Mouse (Mus musculus) liver, adult 2 months (tissue): ENCODE data around the gene Sycp1. TPM values are rescaled to one million over a fixed set of nuclear protein-coding genes. Genes with fewer than 3 reads are reported as not detected.

Experiments used
- DNase-seq: peaks from one replicate; pipeline ENCODE4 v3.0.0-alpha.2; 2011; ENCODE audit warnings: low read depth, low spot score; ENCODE audit errors: extremely low read depth
- H3K27ac ChIP-seq: fragments of 200-500 bp; replicated peaks from 2 replicates; pipeline ENCODE4 v1.5.1; 2012; ENCODE audit warnings: low read depth, mild to moderate bottlenecking, control low read depth, inconsistent platforms, low read length; ENCODE audit not compliant: insufficient read depth
- H3K27me3 ChIP-seq: fragments of 200-500 bp; 2 replicates; pipeline ENCODE4 v1.6.1; 2012; ENCODE audit warnings: mild to moderate bottlenecking, moderate library complexity, low read length, inconsistent platforms; ENCODE audit not compliant: control insufficient read depth, insufficient read depth
- H3K36me3 ChIP-seq: fragments of 200-500 bp; 2 replicates; pipeline ENCODE4 v1.6.1; 2012; ENCODE audit warnings: low read length, inconsistent platforms; ENCODE audit not compliant: control insufficient read depth, insufficient read depth
- H3K4me1 ChIP-seq: fragments of 200-500 bp; 2 replicates; pipeline ENCODE4 v1.6.1; 2011; ENCODE audit warnings: low read length; ENCODE audit not compliant: control insufficient read depth, insufficient read depth
- H3K4me3 ChIP-seq: fragments of 200-500 bp; 2 replicates; pipeline ENCODE4 v1.5.1; 2011; ENCODE audit warnings: low read depth, mild to moderate bottlenecking, control low read depth, low read length, moderate library complexity; ENCODE audit not compliant: insufficient read depth
- H3K79me2 ChIP-seq: fragments of 200-500 bp; 2 replicates; pipeline ENCODE4 v1.6.1; 2012; ENCODE audit warnings: inconsistent platforms, mild to moderate bottlenecking, low read length, moderate library complexity; ENCODE audit not compliant: control insufficient read depth, insufficient read depth
- H3K9ac ChIP-seq: fragments of 200-500 bp; 2 replicates; pipeline ENCODE4 v1.6.1; 2012; ENCODE audit warnings: low read depth, mild to moderate bottlenecking, control low read depth, inconsistent platforms, low read length
- CTCF ChIP-seq: fragments of 200-500 bp; IDR thresholded peaks from 2 replicates; pipeline ENCODE4 v1.5.1; 2011; ENCODE audit warnings: low read depth, low read length, control low read depth
- POLR2A ChIP-seq: fragments of 200-500 bp; IDR thresholded peaks from 2 replicates; pipeline ENCODE4 v1.6.1; 2011; ENCODE audit warnings: low read length, control low read depth; ENCODE audit not compliant: insufficient read depth; ENCODE audit errors: extremely low read depth
- WGBS: fragments of 180-500 bp; shearing (Covaris S2); methylation state at CpG from one replicate; pipeline ENCODE4 v1.1.7; 2018; 5-methylcytosine and 5-hydroxymethylcytosine counted together
- polyA plus RNA-seq: library from polyadenylated mRNA; depleted of rRNA; stranded (reverse); fragments of >200 nt; gene quantifications from 2 replicates; pipeline ENCODE4 v1.2.3, GENCODE M21; 2012
- total RNA-seq: library from RNA; depleted of rRNA; stranded (reverse); fragments of >200 nt; gene quantifications from 2 replicates; pipeline ENCODE4 v1.2.3, GENCODE M21; 2014

Sycp1 gene
- total and polyA plus RNA-seq, 2 experiments, result not detected

- DNase-seq, result peak; percentile 14
- H3K9ac ChIP-seq, result no peak within 1 kb of the TSS
- no peaks in the 10 kb centered on the region for H3K4me1 ChIP-seq
- no peak within 1 kb of the TSS for H3K27ac ChIP-seq
- WGBS, result 69% methylated on average over 3 of the region's 3 CpGs
- H3K27me3 ChIP-seq, result no peaks in the 10 kb centered on the region
- H3K4me3 ChIP-seq, result peak within 1 kb of the TSS; percentile 38; the same call in 1 of the 2 replicates
- TF ChIP-seq POLR2A (no peak), CTCF (no peak)
- no peaks in the 10 kb centered on the region for H3K79me2 ChIP-seq
- no peaks in the 10 kb centered on the region for H3K36me3 ChIP-seq
These were observed 28.1 kb upstream of the Sycp1 start, which contains the start of gene Nr1h5 for GRCm38 (mm10) chr3:102964033-102964432. Nr1h5 (minus strand) TSS chr3:102964133.

- Histone ChIP-seq H3K4me1 (no peaks in the 10 kb centered on the region), H3K79me2 (no peaks in the 10 kb centered on the region), H3K4me3 (no peak overlapping the region), H3K36me3 (no peaks in the 10 kb centered on the region), H3K9ac (no peak overlapping the region), H3K27ac (no peak overlapping the region), H3K27me3 (no peaks in the 10 kb centered on the region)
- DNase-seq, result no peak
- no peak for TF ChIP-seq POLR2A
- no peak for TF ChIP-seq CTCF
- 75% methylated on average over 3 of the region's 3 CpGs for WGBS
These were observed 19.7 kb upstream of the Sycp1 start for GRCm38 (mm10) chr3:102955596-102955995.

- H3K79me2 ChIP-seq, result no peaks in the 10 kb centered on the region
- TF ChIP-seq CTCF (no peak), POLR2A (no peak)
- 87% methylated on average over 3 of the region's 3 CpGs for WGBS
- H3K36me3 ChIP-seq, result no peaks in the 10 kb centered on the region
- no peaks in the 10 kb centered on the region for H3K27me3 ChIP-seq
- H3K9ac ChIP-seq, result no peak overlapping the region
- no peaks in the 10 kb centered on the region for H3K4me1 ChIP-seq
- no peak overlapping the region for H3K27ac ChIP-seq
- no peak for DNase-seq
- H3K4me3 ChIP-seq, result no peak overlapping the region
These were observed 19.2 kb upstream of the Sycp1 start for GRCm38 (mm10) chr3:102955143-102955542.

- 94% methylated on average over 12 of the region's 12 CpGs for WGBS
- TF ChIP-seq CTCF (no peak), POLR2A (no peak)
- H3K79me2 ChIP-seq, result no peaks in the 10 kb centered on the region
These were observed 18.6 kb upstream of the Sycp1 start for GRCm38 (mm10) chr3:102954476-102954875.

GRCm38 (mm10) chr3:102946861-102947260 lies 11.0 kb upstream of the Sycp1 start:
- Histone ChIP-seq H3K9ac (no peak overlapping the region), H3K27ac (no peak overlapping the region), H3K27me3 (no peaks in the 10 kb centered on the region), H3K4me1 (no peaks in the 10 kb centered on the region; the same call in 1 of the 2 replicates), H3K4me3 (no peak overlapping the region), H3K36me3 (no peaks in the 10 kb centered on the region), H3K79me2 (no peaks in the 10 kb centered on the region)
- 63% methylated on average over 5 of the region's 5 CpGs for WGBS
- TF ChIP-seq POLR2A (no peak), CTCF (no peak)
- DNase-seq, result no peak

More at GRCm38 (mm10) chr3:102954476-102954875, 18.6 kb upstream of the Sycp1 start:
- H3K4me3 ChIP-seq, result no peak overlapping the region
- no peak overlapping the region for H3K9ac ChIP-seq
- no peaks in the 10 kb centered on the region for H3K36me3 ChIP-seq
- no peaks in the 10 kb centered on the region for H3K27me3 ChIP-seq
- no peaks in the 10 kb centered on the region for H3K4me1 ChIP-seq
- no peak for DNase-seq
- no peak overlapping the region for H3K27ac ChIP-seq

GRCm38 (mm10) chr3:102946312-102946711 lies 10.4 kb upstream of the Sycp1 start:
- Histone ChIP-seq H3K27me3 (no peaks in the 10 kb centered on the region), H3K79me2 (no peaks in the 10 kb centered on the region), H3K27ac (no peak overlapping the region), H3K4me3 (no peak overlapping the region), H3K4me1 (no peaks in the 10 kb centered on the region; the same call in 1 of the 2 replicates), H3K9ac (no peak overlapping the region), H3K36me3 (no peaks in the 10 kb centered on the region)
- DNase-seq, result no peak
- WGBS, result 45% methylated on average over 3 of the region's 3 CpGs
- TF ChIP-seq POLR2A, result no peak
- no peak for TF ChIP-seq CTCF
